Mouse (Mus musculus) cerebellum, adult 2 months (tissue): Measurements from ENCODE around the gene Pomgnt1. TPM values are rescaled to one million over a fixed set of nuclear protein-coding genes. Genes with fewer than 3 reads are reported as not detected.
A peak's percentile ranks its signal among the peaks of the same experiment; 100 is the strongest.

Experiments
- DNase-seq, 2 experiments: peaks; one replicate each; pipeline ENCODE4 v3.0.0; 2021
- H3K27ac ChIP-seq: fragments of 200-500 bp; 2 replicates; pipeline ENCODE4 v1.5.1; 2012; ENCODE audit warnings: low read length, control low read depth, inconsistent platforms; ENCODE audit not compliant: insufficient read depth
- H3K27me3 ChIP-seq: fragments of 200-500 bp; 2 replicates; pipeline ENCODE4 v1.6.1; 2012; ENCODE audit warnings: inconsistent platforms, mild to moderate bottlenecking, low read length, moderate library complexity; ENCODE audit not compliant: control insufficient read depth, insufficient read depth
- H3K4me1 ChIP-seq: fragments of 200-500 bp; 2 replicates; pipeline ENCODE4 v1.6.1; 2011; ENCODE audit warnings: low read length; ENCODE audit not compliant: control insufficient read depth, insufficient read depth
- H3K4me3 ChIP-seq: fragments of 200-500 bp; replicated peaks from 2 replicates; pipeline ENCODE3; 2011; ENCODE audit warnings: mild to moderate bottlenecking, low read depth, low read length, control low read depth; ENCODE audit not compliant: insufficient read depth
- CTCF ChIP-seq: fragments of 200-500 bp; IDR thresholded peaks from 2 replicates; pipeline ENCODE4 v1.5.1; 2011; ENCODE audit warnings: low read depth, mild to moderate bottlenecking, control low read depth, low read length, moderate library complexity, borderline replicate concordance; ENCODE audit not compliant: insufficient read depth
- POLR2A ChIP-seq: fragments of 200-500 bp; IDR thresholded peaks from 2 replicates; pipeline ENCODE4 v1.6.1; 2011; ENCODE audit warnings: low read length, control low read depth, borderline replicate concordance; ENCODE audit not compliant: insufficient read depth
- whole genome bisulfite sequencing: fragments of 180-500 bp; shearing (Covaris S2); methylation state at CpG from one replicate; pipeline ENCODE4 v1.1.7; 2018; 5-methylcytosine and 5-hydroxymethylcytosine counted together
- polyA plus RNA-seq: library from polyadenylated mRNA; depleted of rRNA; stranded (reverse); fragments of >200 nt; gene quantifications from 2 replicates; pipeline ENCODE4 v1.2.3, GENCODE M21; 2012; rRNA removed

Gene Pomgnt1
- polyA plus RNA-seq, 1 experiment: 71.7 TPM

- TF ChIP-seq POLR2A: no peak
- TF ChIP-seq CTCF: no peak
- H3K27me3 ChIP-seq: no peaks in the 10 kb centered on the region
- no peak overlapping the region for H3K4me3 ChIP-seq
- DNase-seq: no peak
- H3K27ac ChIP-seq: no peak overlapping the region
- H3K4me1 ChIP-seq: no peaks in the 10 kb centered on the region
- 77% methylated on average over 9 of the region's 9 CpGs for WGBS
Measured at GRCm38 (mm10) chr4:116193583-116194383, 70.1 kb downstream of the Pomgnt1 start.

GRCm38 (mm10) chr4:116198422-116198821 lies 74.8 kb downstream of the Pomgnt1 start:
- DNase-seq: peak; percentile 47 to 51
- no peak overlapping the region for H3K4me3 ChIP-seq
- TF ChIP-seq CTCF (peak; percentile 57; the same call in 1 of the 2 replicates), POLR2A (no peak)
- no peaks in the 10 kb centered on the region for H3K4me1 ChIP-seq
- no peak overlapping the region for H3K27ac ChIP-seq
- no peaks in the 10 kb centered on the region for H3K27me3 ChIP-seq
- WGBS: 55% methylated on average over 2 of the region's 2 CpGs

GRCm38 (mm10) chr4:116204422-116204821 lies 80.8 kb downstream of the Pomgnt1 start:
- no peak overlapping the region for H3K4me3 ChIP-seq
- H3K4me1 ChIP-seq: no peaks in the 10 kb centered on the region
- no peak for TF ChIP-seq CTCF
- TF ChIP-seq POLR2A: no peak
- no peaks in the 10 kb centered on the region for H3K27me3 ChIP-seq
- 84% methylated on average over 3 of the region's 3 CpGs for WGBS
- no peak overlapping the region for H3K27ac ChIP-seq
- no peak for DNase-seq

DNA sequence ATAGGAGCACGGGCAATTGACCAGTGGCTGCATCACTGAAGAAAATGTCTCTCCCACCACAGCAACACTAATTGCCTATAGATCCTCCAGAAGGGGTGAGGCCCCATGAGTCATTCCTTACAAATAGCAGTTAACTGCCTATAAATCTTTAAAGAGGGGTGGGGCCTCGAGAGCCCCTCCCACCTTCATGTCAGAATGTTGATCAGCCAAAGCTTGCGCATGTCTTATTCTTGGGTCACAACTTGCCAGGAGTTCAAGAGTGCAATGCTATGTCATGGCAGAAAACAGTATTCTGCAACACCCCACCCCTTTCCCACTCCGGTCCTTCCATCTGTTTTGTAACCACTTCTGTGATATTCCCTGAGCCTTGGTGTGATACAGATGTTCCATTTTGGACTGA lies 82.9 kb downstream of the Pomgnt1 start:
- Histone ChIP-seq H3K27ac (no peak overlapping the region), H3K4me3 (no peak overlapping the region), H3K4me1 (no peaks in the 10 kb centered on the region), H3K27me3 (no peaks in the 10 kb centered on the region)
- TF ChIP-seq CTCF (no peak), POLR2A (no peak)
- no peak for DNase-seq
- WGBS: 91% methylated on average over 4 of the region's 4 CpGs

DNA sequence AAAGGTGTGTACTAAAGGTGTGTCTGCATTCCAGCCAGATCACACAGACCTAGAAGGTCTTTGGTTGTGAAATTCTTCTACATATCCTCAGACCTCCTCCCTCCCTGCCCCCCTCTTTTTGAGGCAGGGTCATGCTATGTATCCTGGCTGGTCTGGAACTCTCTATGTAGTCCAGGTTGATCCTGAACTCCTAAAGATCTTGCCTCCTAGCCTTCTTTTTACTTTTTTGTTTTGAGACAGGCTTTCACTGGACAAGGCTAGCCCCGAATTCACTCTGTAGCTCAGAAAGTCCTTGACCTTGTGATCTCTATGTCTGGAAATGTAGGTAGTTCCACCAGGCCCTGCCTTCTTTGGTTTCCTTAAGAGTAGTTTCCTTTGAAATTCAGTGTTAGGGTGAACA lies 85.3 kb downstream of the Pomgnt1 start:
- WGBS: 87% methylated on average over 1 of the region's 1 CpGs
- Histone ChIP-seq H3K27ac (no peak overlapping the region), H3K27me3 (no peaks in the 10 kb centered on the region), H3K4me3 (no peak overlapping the region), H3K4me1 (no peaks in the 10 kb centered on the region)
- no peak for DNase-seq
- TF ChIP-seq CTCF (no peak), POLR2A (no peak)

Other genes with a start within 250 kb of the Pomgnt1 start
- 0.08 and 0.14 TPM in 2 replicates for gene Kncn, start 239.4 kb upstream of the Pomgnt1 start, polyA plus RNA-seq
- gene 6430628N08Rik, start 233.2 kb upstream of the Pomgnt1 start, polyA plus RNA-seq: 0.08 and 0.23 TPM in 2 replicates
- gene Dmbx1, start 183.9 kb upstream of the Pomgnt1 start, polyA plus RNA-seq: 1.3 TPM in 2 replicates
- gene Faah, start 105.9 kb upstream of the Pomgnt1 start, polyA plus RNA-seq: 61.8 TPM in 2 replicates
- 9.9 and 10.5 TPM in 2 replicates for gene Nsun4, start 70.0 kb upstream of the Pomgnt1 start, polyA plus RNA-seq
- 830 and 872 TPM in 2 replicates for gene Uqcrh, start 48.8 kb upstream of the Pomgnt1 start, polyA plus RNA-seq
- 34.6 and 36.6 TPM in 2 replicates for gene Lrrc41, start 48.6 kb upstream of the Pomgnt1 start, polyA plus RNA-seq
- 2.6 and 3.2 TPM in 2 replicates for gene Rad54l, start 150 bp upstream of the Pomgnt1 start, polyA plus RNA-seq
- gene Lurap1, start 27.5 kb downstream of the Pomgnt1 start, polyA plus RNA-seq: 42.5 and 45.3 TPM in 2 replicates
- 0.47 and 0.67 TPM in 2 replicates for gene Tspan1, start 43.8 kb downstream of the Pomgnt1 start, polyA plus RNA-seq
- gene 1700042G07Rik, start 49.5 kb downstream of the Pomgnt1 start, polyA plus RNA-seq: not detected in 2 replicates
- gene Gm49337, start 49.5 kb downstream of the Pomgnt1 start, polyA plus RNA-seq: not detected in 2 replicates
- 90.6 and 105 TPM in 2 replicates for gene Pik3r3, start 97.8 kb downstream of the Pomgnt1 start, polyA plus RNA-seq